Mouse (Mus musculus): ENCODE results near the gene Serbp1. TPM values are rescaled to one million over a fixed set of nuclear protein-coding genes. Genes with fewer than 3 reads are reported as not detected.

Gene Serbp1
- total RNA-seq, 4 experiments from 2014 or later: 163 to 303 (median 206) TPM

GRCm38 (mm10) chr6:67236491-67237234 lies 1.3 kb upstream of the Serbp1 start:
- no peak for DNase-seq

DNA sequence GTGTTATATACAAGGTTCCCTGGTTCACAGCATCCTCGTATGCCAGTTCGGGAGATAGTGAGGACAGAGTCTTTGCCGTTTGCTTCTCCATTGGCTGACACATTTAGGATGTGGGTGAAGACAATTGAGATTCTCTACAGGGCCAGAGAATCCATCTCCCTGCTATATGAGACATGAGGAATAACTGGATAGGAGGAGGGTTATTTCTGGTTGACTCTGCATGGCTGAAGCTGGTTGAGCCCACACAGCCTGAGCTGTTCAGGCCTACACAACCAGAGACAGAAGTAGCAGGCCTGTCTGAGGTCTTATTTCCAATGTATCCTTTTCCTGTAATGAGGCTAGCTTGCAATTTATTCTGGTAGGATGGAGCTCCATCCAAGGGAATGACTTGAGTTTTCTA lies 3.3 kb downstream of the Serbp1 start:
- no peak for DNase-seq

- DNase-seq: no peak
Measured at GRCm38 (mm10) chr6:67243765-67244420, 5.9 kb downstream of the Serbp1 start.

GRCm38 (mm10) chr6:67244451-67244850 lies 6.5 kb downstream of the Serbp1 start:
- DNase-seq: no peak

DNA sequence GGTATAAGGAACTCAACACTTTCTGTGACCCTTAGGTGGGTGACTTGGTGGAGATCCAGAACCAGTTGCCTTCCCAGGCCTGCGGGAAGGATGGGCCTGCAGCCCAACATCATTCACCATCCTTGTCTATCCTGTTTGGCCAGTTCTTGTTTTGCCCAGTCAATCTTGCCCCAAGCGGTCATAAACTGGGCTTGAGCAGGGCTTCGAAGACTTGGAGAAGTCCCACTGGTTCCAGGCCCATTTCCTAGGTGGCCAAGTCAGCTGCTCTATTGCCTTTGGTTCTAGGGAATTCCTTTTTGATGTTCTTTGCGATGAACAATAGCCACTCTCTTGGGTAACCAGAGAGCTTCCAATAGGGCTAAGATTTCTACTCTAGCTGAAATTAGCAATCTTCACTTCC lies 13.1 kb downstream of the Serbp1 start:
- no peak for DNase-seq

- DNase-seq: no peak
Measured at GRCm38 (mm10) chr6:67264935-67265334, 27.0 kb downstream of the Serbp1 start.

- peak; percentile 42 for DNase-seq
Measured at GRCm38 (mm10) chr6:67266159-67266657, 28.2 kb downstream of the Serbp1 start.

- DNase-seq: peak; percentile 97
Measured at GRCm38 (mm10) chr6:67266664-67267407, 28.9 kb downstream of the Serbp1 start.

DNA sequence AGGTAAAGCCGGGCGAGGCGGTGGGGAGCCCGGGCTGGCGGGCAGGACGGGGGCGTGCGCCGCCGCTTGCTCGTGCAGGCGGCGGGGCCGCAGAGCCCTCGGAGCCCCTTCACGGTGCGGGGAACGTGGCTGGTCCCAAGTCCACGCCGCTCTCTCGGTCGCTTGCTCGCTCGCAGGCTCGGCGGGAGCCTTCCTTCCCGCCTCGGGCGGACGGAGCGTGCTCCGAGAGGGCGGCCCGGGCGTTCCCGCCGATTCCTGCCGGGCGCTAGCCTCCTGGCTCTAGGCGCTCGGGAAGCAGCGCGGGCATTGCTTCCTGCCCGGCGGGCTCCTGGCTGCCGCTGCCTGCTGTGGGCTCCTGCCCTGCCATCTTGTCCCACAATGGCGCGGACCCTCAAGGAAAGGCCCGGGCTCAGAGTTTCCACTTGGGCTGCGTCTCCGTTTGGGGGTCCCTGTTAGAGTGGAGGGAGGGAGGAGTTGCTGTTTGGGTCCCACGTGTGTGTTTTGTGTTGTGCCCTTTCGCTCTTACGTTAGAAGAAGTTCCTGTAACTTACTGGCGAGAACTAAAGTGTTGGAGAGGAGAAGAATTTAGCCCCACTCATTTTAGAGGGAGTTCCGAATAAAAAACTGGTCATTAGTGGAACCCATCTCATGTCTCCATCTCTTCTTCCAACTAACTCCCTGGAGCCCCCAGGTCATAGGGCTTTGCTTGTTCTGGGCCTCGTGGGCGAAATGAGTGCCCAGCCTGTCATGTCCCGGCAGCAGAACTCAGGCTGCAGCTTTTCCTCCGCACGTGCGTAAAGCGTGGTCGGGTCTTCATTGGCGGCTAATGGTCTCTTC lies 29.6 kb downstream of the Serbp1 start:
- DNase-seq: peak; percentile 28

DNA sequence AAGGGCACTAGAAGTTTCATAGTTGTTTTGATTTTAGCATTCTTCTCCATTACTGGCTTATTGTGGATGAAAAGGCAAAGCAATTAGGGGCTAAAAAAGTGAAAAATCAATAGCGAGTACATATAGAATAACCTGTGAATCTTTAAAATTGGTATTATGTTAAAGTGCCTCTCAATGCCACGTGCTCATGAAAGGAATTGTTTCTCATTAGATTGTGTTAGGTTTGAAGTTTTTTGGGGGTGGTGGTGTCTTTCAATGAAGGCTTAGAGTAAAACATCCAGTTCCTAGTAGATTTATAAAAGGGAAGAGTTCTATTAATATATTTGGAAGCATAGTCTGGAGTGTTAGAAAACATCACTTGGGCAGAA lies 30.3 kb downstream of the Serbp1 start:
- DNase-seq: no peak

DNA sequence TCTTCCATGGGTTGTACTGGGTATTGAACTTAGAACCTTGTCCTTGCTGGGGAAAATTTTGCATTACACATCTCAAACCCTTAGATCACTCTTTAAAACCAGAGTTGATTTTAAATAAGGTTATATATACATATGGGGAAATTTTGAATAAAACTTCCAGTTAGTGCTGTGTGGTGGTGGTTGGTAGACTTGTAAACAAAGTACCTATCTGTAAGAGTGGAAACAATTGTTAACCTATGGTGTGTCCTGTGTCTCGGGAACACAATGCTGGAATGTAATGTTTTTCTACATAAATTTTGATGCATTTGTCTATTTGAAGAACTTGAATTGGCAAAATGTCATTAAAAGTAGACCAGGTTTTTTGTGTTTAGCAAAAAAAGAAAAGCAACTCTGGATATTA lies 31.0 kb downstream of the Serbp1 start:
- DNase-seq: no peak

GRCm38 (mm10) chr6:67269459-67269858 lies 31.5 kb downstream of the Serbp1 start:
- DNase-seq: no peak

DNA sequence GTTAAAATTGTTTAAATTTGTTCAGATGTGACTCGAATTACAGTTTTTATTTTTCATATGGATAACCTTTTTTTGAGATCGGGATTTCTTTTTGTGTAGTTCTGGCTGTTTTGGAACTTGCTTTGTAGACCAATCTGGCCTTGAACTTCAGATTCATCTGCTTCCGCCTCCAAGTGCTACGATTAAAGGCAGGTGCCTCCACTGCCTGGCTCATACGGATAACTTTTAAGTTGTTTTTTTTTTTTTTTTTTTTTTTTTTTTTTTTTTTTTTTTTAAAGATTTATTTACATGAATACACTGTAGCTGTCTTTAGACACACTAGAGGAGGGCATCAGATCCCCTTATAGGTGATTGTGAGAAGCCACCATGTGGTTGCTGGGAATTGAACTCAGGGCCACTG lies 40.0 kb downstream of the Serbp1 start:
- DNase-seq: no peak

DNA sequence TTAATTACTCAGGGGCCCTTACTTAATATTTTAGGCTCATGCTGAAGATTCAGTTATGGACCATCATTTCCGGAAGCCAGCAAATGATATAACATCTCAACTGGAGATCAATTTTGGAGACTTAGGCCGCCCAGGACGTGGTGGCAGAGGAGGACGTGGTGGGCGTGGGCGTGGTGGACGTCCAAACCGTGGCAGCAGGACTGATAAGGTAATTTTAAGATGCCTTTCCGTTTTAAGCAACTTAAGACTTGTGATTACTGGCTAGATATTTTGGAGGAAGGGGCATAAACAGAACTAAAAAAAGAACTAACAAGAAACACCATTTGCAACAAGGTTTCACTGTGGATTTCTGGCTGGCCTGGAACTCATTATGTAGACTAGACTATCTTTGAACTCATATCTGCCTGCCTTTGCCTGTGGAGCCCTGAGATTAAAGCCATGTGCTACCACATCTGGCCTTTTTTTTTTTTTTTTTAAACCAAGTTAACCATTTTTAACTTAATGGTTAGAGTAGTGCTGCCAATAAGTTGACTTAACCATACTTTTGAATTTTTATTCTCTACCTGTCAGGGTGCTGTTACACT lies 43.7 kb downstream of the Serbp1 start:
- DNase-seq: no peak

GRCm38 (mm10) chr6:67282897-67283296 lies 44.9 kb downstream of the Serbp1 start:
- no peak for DNase-seq

DNA sequence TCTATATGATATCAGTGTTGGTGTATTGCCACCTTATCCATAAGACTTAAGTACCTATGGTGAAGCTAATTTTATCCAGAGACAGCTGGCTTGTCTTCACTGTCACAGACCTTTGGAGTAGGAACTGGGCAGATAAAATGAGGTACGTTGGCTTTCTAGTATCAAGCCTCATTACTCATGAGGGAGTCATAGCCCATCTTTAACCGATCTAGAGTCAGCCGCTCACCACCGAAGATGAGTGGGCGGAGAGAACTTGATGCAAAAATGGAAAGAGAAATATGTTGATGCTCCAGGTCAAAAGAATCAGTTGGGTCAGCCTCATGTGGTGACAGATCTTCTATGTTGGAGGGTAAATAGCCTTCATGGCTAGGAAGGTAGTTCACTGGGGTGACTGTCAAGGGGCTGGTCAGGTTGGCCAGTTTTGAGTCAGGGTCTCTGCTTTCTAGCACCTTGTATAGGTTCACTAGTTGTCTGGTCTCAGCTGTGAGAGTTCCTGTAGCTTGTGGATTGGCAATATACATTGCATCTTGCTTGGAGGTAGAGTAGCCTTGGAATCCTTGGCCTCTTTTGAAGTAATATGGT lies 54.2 kb downstream of the Serbp1 start:
- DNase-seq: no peak

DNA sequence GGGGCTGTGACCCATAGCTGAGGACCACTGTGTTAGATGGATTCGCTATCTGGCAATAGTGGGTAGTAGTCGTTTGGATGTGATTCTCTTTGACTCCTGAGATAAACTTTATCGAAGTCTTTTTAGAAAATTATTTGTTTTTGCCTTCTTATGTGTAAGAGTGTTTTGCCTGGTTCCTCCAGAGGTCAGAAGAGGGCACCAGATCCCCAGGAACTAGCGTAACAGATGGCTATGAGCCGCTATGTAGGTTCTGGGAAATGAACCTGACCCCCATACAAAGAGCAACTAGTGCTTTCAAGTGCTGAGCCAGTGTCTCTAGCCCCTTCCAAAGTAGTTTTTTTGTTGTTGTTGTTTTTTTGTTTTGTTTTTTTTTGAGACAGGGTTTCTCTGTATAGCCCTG lies 58.1 kb downstream of the Serbp1 start:
- no peak for DNase-seq

DNA sequence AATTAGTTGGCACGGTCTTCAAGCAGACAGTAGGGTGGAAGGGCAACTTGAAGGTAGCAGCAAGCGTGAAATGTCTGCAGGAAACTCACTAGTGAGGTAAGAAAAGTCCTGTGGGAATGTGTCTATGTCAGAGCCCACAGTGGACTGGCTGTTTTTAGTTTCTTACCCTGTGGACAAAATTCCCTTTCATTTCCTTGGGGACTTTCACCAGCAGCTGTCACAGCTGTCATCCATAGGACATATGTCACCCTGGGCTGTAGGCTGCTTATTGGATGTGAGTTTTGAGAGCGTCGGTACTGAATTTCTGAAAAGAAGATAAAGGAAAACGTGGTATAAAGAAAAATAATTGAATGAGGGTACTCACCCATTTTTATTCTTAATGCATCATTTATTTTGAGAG lies 60.8 kb downstream of the Serbp1 start:
- no peak for DNase-seq

DNA sequence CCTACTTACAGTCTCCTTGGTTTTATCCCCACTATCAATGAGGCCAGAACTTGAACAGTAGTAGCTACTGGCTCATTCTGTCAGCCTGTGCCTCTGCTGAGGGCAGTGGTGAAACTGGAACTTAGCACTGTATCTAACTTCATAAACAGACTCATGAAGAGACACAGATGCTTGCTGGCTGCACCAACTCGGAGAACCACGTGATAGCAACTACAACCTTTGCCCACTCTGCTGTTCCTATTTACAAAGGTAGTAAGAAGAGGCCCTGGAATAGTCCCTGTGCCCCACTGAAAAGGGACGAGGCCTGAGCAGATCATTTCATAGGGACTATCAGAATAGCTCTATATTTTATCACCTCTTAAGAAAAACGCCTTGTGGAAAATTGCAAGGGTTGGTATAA lies 62.3 kb downstream of the Serbp1 start:
- DNase-seq: no peak

DNA sequence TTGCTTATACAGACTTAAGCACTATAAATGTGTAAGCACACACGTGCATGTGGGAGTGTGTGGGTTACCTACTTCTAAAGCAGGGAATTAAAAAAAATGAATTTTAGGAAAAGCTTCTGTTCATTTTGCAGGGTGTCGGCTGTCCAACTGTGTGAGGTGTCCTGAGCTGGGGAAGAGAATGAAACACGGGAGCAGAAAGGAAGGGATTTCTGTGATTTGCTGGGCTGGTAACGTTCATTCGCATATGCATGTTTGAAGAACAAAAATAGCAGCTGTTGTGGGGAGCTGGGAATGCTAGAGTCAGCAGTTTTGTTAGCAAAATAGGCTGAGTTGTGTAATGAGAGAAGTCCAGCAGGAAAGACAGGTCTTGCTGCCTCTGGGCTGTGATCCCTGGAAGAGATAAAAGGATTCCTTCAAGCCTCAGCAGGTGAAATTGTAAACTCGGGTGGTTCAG lies 62.8 kb downstream of the Serbp1 start:
- DNase-seq: no peak

- no peak for DNase-seq
Measured at GRCm38 (mm10) chr6:67301230-67301629, 63.3 kb downstream of the Serbp1 start.

DNA sequence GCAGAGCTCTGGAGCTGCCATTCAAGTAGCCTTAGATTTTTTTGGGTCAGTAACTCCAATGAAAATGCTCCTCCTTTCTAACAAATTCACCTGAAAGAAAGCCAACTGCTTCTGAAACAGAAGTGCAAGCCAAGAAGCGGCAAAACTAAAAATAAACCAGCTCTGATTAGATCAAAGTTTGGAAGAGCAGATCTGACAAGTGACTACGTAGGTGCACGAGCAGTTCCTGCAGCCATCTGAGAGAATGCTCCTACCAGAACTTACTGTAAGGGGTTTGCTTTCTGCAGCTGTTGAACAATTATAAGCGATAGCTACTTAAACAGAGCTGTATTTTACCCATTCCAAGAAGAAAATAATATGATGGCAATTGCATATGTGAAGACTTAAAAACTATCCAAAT lies 64.5 kb downstream of the Serbp1 start:
- DNase-seq: no peak
